ENCODE assay signal across 24 mouse cellular contexts in the genomic region with DNA sequence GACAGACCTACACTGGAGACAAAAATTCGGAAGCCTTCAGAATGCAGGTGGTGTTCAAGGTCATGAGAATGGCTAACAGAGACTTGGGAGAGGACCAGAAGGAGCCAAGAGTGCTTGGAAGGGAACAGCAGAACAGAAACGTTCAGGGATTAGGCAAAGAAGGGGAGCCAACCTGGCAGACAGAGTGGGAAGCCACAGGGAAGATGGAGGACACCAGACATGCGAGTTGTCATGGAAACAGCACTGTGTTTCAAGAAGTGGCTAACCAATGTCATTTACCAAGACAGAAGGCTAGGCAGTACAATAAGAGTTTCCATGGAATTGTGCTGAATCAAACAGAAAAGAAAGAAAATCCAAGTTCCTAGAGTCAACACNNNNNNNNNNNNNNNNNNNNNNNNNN. TPM values are rescaled to one million over a fixed set of nuclear protein-coding genes. Genes with fewer than 3 reads are reported as not detected.
DNase-seq lines count a peak whose midpoint lies in the region; ATAC-seq lines count a peak whose summit lies in the region.
"Had no signal": no experiment of that assay in that cellular context is flagged by ENCODE, and none has a peak within 500 bp of the region (broad histone marks: within the 10 kb centered on the region; RNA-seq: fewer than 3 reads in every experiment).

No protein-coding gene starts in this region.

- H3K4me2 ChIP-seq in hindbrain, embryonic 13.5 days: no peak overlapping the region
- no peak overlapping the region for H3K4me2 ChIP-seq in hindbrain, embryonic 16.5 days (ENCODE audit: low read length)
- H3K4me2 ChIP-seq in intestine, embryonic 16.5 days (ENCODE audit: low read depth, low read length): no peak overlapping the region
- H3K4me2 ChIP-seq: heart, embryonic 11.5 days; midbrain, embryonic 12.5 days had no signal

- 61% methylated on average over 3 of the region's 3 CpGs for WGBS in hindbrain, embryonic 13.5 days
- 69% methylated on average over 3 of the region's 3 CpGs for WGBS in hindbrain, embryonic 10.5 days
- 40% methylated on average over 3 of the region's 3 CpGs for WGBS in hindbrain, embryonic 16.5 days
- WGBS in intestine, embryonic 16.5 days: 53% methylated on average over 3 of the region's 3 CpGs

- H3K9me3 ChIP-seq in hindbrain, embryonic 13.5 days: no peaks in the 10 kb centered on the region
- H3K9me3 ChIP-seq in hindbrain, embryonic 10.5 days: peaks cover 5% of the 10 kb centered on the region; the same call in 1 of the 2 replicates
- H3K9me3 ChIP-seq in hindbrain, embryonic 16.5 days (ENCODE audit: control insufficient read depth, low read length): peaks cover 2% of the 10 kb centered on the region; the same call in 1 of the 2 replicates
- H3K9me3 ChIP-seq in intestine, embryonic 16.5 days (ENCODE audit: control insufficient read depth, low read length): no peaks in the 10 kb centered on the region
- H3K9me3 ChIP-seq: midbrain, embryonic 12.5 days had no signal

- H3K4me3 ChIP-seq in hindbrain, embryonic 13.5 days: no peak overlapping the region
- H3K4me3 ChIP-seq in hindbrain, embryonic 10.5 days: no peak overlapping the region
- H3K4me3 ChIP-seq in hindbrain, embryonic 16.5 days (ENCODE audit: low read length): no peak overlapping the region
- no peak overlapping the region for H3K4me3 ChIP-seq in intestine, embryonic 16.5 days (ENCODE audit: low read length)
- H3K4me3 ChIP-seq: midbrain, embryonic 12.5 days had no signal

- no peak overlapping the region for H3K27ac ChIP-seq in hindbrain, embryonic 13.5 days
- H3K27ac ChIP-seq in hindbrain, embryonic 10.5 days: no peak overlapping the region
- H3K27ac ChIP-seq in hindbrain, embryonic 16.5 days (ENCODE audit: low read depth, low read length): peak overlapping the region; percentile 45; the same call in 1 of the 2 replicates
- no peak overlapping the region for H3K27ac ChIP-seq in intestine, embryonic 16.5 days (ENCODE audit: low read length)
- H3K27ac ChIP-seq: midbrain, embryonic 12.5 days had no signal

- peak; percentile 63; the same call in 1 of the 2 replicates for ATAC-seq in hindbrain, embryonic 13.5 days (ENCODE audit: low FRiP score)
- ATAC-seq in common myeloid progenitor, adult 5-6 weeks (replicated peaks; ENCODE audit: low read depth, poor library complexity, severe bottlenecking): 0 out of 2 replicates have a peak, but pooled peaks have one; percentile 8
- ATAC-seq in hindbrain, embryonic 16.5 days: peak; percentile 82
- ATAC-seq in intestine, embryonic 16.5 days: no peak

- no peaks in the 10 kb centered on the region for H3K27me3 ChIP-seq in hindbrain, embryonic 13.5 days
- H3K27me3 ChIP-seq in hindbrain, embryonic 10.5 days (ENCODE audit: insufficient read depth, poor library complexity, severe bottlenecking): no peaks in the 10 kb centered on the region
- no peaks in the 10 kb centered on the region for H3K27me3 ChIP-seq in hindbrain, embryonic 16.5 days (replicated peaks; ENCODE audit: control insufficient read depth, insufficient read depth, low read length)
- H3K27me3 ChIP-seq in intestine, embryonic 16.5 days (replicated peaks; ENCODE audit: control insufficient read depth, insufficient read depth, low read length): no peaks in the 10 kb centered on the region
- H3K27me3 ChIP-seq: midbrain, embryonic 12.5 days had no signal

- peaks cover 5% of the 10 kb centered on the region for H3K4me1 ChIP-seq in hindbrain, embryonic 13.5 days (replicated peaks)
- peaks cover 25% of the 10 kb centered on the region for H3K4me1 ChIP-seq in hindbrain, embryonic 10.5 days (replicated peaks)
- H3K4me1 ChIP-seq in hindbrain, embryonic 16.5 days (ENCODE audit: control insufficient read depth, insufficient read depth, low read depth, low read length): 0 out of 2 replicates have a peak, but pooled peaks cover 5% of the 10 kb centered on the region
- peaks cover 7% of the 10 kb centered on the region; the same call in 1 of the 2 replicates for H3K4me1 ChIP-seq in intestine, embryonic 16.5 days (ENCODE audit: control insufficient read depth, insufficient read depth, low read length)

- DNase-seq in hindbrain, embryonic 10.5 days (ENCODE audit: low spot score): no peak
- DNase-seq in ovary, adult 18-20 months (ENCODE audit: low spot score): peak; percentile 24
- no peak for DNase-seq in ovary, postnatal 14 days (ENCODE audit: low spot score)
- no peak for DNase-seq in frontal cortex, postnatal 10 days (ENCODE audit: low spot score in 2 of 2)
- DNase-seq: adrenal gland, postnatal 36 days; heart, postnatal 14 days; lung, adult 2 months; lung, postnatal 36 days; spleen, adult 18-20 months had no signal

- no peaks in the 10 kb centered on the region for H3K36me3 ChIP-seq in hindbrain, embryonic 13.5 days
- H3K36me3 ChIP-seq in hindbrain, embryonic 10.5 days: no peaks in the 10 kb centered on the region
- H3K36me3 ChIP-seq in hindbrain, embryonic 16.5 days (ENCODE audit: control insufficient read depth, insufficient read depth, low read length): no peaks in the 10 kb centered on the region
- no peaks in the 10 kb centered on the region for H3K36me3 ChIP-seq in intestine, embryonic 16.5 days (ENCODE audit: control insufficient read depth, insufficient read depth, low read length)
- H3K36me3 ChIP-seq: midbrain, embryonic 12.5 days had no signal

- H3K9ac ChIP-seq in hindbrain, embryonic 13.5 days: no peak overlapping the region
- no peak overlapping the region for H3K9ac ChIP-seq in hindbrain, embryonic 16.5 days (ENCODE audit: low read depth, low read length)
- H3K9ac ChIP-seq in intestine, embryonic 16.5 days (ENCODE audit: low read depth, low read length): no peak overlapping the region
- H3K9ac ChIP-seq: midbrain, embryonic 12.5 days had no signal

RNA-seq across cellular contexts. Expression of a gene that starts 2.6 kb away (rescaled TPM):
- not detected in 2 replicates for polyA plus RNA-seq in hindbrain, embryonic 13.5 days (2015; fragmentation: Nextera tagmentation; extraction: Ambion mirVana)
- not detected in 2 replicates for polyA plus RNA-seq in hindbrain, embryonic 10.5 days (2016; fragmentation: Nextera tagmentation; extraction: Ambion mirVana)
- total RNA-seq in common myeloid progenitor, adult 5-6 weeks (2017): not detected in 2 replicates
- polyA plus RNA-seq in hindbrain, embryonic 16.5 days (2015; fragmentation: Nextera tagmentation; extraction: Ambion mirVana): not detected in 2 replicates
- polyA plus RNA-seq in intestine, embryonic 16.5 days (2015; fragmentation: Nextera tagmentation; extraction: Ambion mirVana): not detected in 2 replicates
- total RNA-seq: adrenal gland, postnatal 36 days; ES-E14; gastrocnemius, postnatal 4 days; heart, postnatal 14 days; layer of hippocampus, postnatal 36 days; left cerebral cortex, postnatal 36 days; liver, adult 2 months had no signal
- polyA plus RNA-seq: heart, embryonic 11.5 days; intestine, embryonic 14.5 days; kidney, embryonic 14.5 days; large intestine, adult 2 months; liver, adult 2 months; lung, adult 2 months; midbrain, embryonic 12.5 days; stomach, embryonic 16.5 days had no signal

RNA-seq across cellular contexts. Expression of a gene that starts 56.9 kb away (rescaled TPM):
- 29.4 and 38.8 TPM in 2 replicates for polyA plus RNA-seq in hindbrain, embryonic 13.5 days (2015; fragmentation: Nextera tagmentation; extraction: Ambion mirVana)
- polyA plus RNA-seq in hindbrain, embryonic 10.5 days (2016; fragmentation: Nextera tagmentation; extraction: Ambion mirVana): 26.2 and 52.1 TPM in 2 replicates
- 23.2 and 35.5 TPM in 2 replicates for total RNA-seq in common myeloid progenitor, adult 5-6 weeks (2017)
- 49.0 and 59.3 TPM in 2 replicates for polyA plus RNA-seq in hindbrain, embryonic 16.5 days (2015; fragmentation: Nextera tagmentation; extraction: Ambion mirVana)
- polyA plus RNA-seq in intestine, embryonic 16.5 days (2015; fragmentation: Nextera tagmentation; extraction: Ambion mirVana): 39.4 and 46.2 TPM in 2 replicates
